Mouse (Mus musculus) hindbrain, embryonic 13.5 days (tissue): ENCODE data around the gene Nr1i2. TPM values are rescaled to one million over a fixed set of nuclear protein-coding genes. Genes with fewer than 3 reads are reported as not detected.
"Not testable (repeated sequence)": the region's sequence is repeated elsewhere in the genome, so short reads cannot be mapped to it uniquely, and the experiment has no call there.

Experiments
- ATAC-seq: fragments of 200-750 bp; cut with Nextera tagmentation; 2 replicates; pipeline ENCODE4 v1.8.0; 2017; ENCODE audit warnings: moderate TSS enrichment; ENCODE audit not compliant: low FRiP score
- H3K27ac ChIP-seq: fragments of 300-500 bp; sonication (generic); 2 replicates; pipeline ENCODE4 v1.5.1; 2015; ENCODE audit warnings: inconsistent platforms, mild to moderate bottlenecking, moderate library complexity
- H3K27me3 ChIP-seq: fragments of 300-500 bp; sonication (generic); 2 replicates; pipeline ENCODE4 v1.6.1; 2015; ENCODE audit warnings: mild to moderate bottlenecking, inconsistent platforms
- H3K36me3 ChIP-seq: fragments of 300-500 bp; sonication (generic); 2 replicates; pipeline ENCODE4 v1.6.1; 2015; ENCODE audit warnings: mild to moderate bottlenecking, inconsistent platforms
- H3K4me1 ChIP-seq: fragments of 300-500 bp; sonication (generic); replicated peaks from 2 replicates; pipeline ENCODE4 v1.6.1; 2015; ENCODE audit warnings: inconsistent platforms
- H3K4me2 ChIP-seq: fragments of 300-500 bp; sonication (generic); 2 replicates; pipeline ENCODE4 v1.6.1; 2015; ENCODE audit warnings: inconsistent platforms, mild to moderate bottlenecking, moderate library complexity
- H3K4me3 ChIP-seq: fragments of 300-500 bp; sonication (generic); 2 replicates; pipeline ENCODE4 v1.5.1; 2015; ENCODE audit warnings: mild to moderate bottlenecking, inconsistent platforms
- H3K9ac ChIP-seq: fragments of 300-500 bp; sonication (generic); 2 replicates; pipeline ENCODE4 v1.6.1; 2015; ENCODE audit warnings: mild to moderate bottlenecking, inconsistent platforms
- H3K9me3 ChIP-seq: fragments of 300-500 bp; sonication (generic); 2 replicates; pipeline ENCODE4 v1.6.1; 2016; ENCODE audit warnings: inconsistent platforms
- WGBS: fragments of 180-500 bp; shearing (Covaris S2); methylation state at CpG from one replicate; pipeline ENCODE4 v1.1.7; 2015; 5-methylcytosine and 5-hydroxymethylcytosine counted together
- polyA plus RNA-seq: library from polyadenylated mRNA; unstranded; fragments of >200 nt; fragmentation: Nextera tagmentation; extraction: Ambion mirVana; gene quantifications from 2 replicates; pipeline ENCODE4 v1.2.1, GENCODE M21; 2015

The Nr1i2 gene
- 0.09 TPM in 1 of 2 replicates, not detected in the other for polyA plus RNA-seq

DNA sequence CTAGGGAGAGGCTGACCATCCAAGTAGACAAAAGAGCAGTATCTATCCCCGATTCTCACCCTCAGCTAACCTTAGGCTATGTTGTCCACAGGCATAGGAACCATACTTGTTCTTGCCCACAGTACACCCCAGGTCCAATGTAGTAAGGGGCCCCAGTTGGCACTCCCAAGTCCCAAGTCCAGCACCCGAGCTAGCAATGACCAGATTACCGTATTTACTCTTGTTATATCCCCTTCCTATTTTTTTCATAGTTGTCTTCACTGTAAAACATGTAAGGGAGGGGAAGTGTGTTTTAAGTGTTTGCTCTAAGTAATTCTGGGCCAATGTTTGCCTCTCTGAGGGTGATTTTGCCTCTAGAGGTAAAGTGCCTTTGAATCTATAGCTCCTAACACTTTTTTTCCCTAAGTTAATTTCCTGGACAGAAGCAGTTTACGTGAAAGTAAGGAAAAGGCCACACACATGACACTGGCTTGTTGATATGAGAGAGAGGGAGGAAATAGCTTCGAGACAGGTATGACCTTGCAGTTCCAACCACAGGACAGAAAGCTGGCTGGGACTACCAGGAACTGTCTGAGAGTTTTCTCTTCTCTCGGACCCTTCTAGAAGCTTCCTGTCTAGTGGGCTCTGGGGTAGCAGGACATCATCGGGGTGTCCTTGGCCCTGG is at the start of gene Nr1i2:
Nr1i2 (minus strand) TSS at position 140 of the 664 bp plus-strand sequence.
- Histone ChIP-seq H3K27me3 (no peaks in the 10 kb centered on the region), H3K4me1 (no peaks in the 10 kb centered on the region), H3K9ac (no peak within 1 kb of the TSS), H3K36me3 (no peaks in the 10 kb centered on the region), H3K4me3 (no peak within 1 kb of the TSS), H3K27ac (no peak within 1 kb of the TSS), H3K4me2 (no peak within 1 kb of the TSS), H3K9me3 (no peaks in the 10 kb centered on the region)
- WGBS = 76% methylated on average over 7 of the region's 7 CpGs
- no peak for ATAC-seq

DNA sequence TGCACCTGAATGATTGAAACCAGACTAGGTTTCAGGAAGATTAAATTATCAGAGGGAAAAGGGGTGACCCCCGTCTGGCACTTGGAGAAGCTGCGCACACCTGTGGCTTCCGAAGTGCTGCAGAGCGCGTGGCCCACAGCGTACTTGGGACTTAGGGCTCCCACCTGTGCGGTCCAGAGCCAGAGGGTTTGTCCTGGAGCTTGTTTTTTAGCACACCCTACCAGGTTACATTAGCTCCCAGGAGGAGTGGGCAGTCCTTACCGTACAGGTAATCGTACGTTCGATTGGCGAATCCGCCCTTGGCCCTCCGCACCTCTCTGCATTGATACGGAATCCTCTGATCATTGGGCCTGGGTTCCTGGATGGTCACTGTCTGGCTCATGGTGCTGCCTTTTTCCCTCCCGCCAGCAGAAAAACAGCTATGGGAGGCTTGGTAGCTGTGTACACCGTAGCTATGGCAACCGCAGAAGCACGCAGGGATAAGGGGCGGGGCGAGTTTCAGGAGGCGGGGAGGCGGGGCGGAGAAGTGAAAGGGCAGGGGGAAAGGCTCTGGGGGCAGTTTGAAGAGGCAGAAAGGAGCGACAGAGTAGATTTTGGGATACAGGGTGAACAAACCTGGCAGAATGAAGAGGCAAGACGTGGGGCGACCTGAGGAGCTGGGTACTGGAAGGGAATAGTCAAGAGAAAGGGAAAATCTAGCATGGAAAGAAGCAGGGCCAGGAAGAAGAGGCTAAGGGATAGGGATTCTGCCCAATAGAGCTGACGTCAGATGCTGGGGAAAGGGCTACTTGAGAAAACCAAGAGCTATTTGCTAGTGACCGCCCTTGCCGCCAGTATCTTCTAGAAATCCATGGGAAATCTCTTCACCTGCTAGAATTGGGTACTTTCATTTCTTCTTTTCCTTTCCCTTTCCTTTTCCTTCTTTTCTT is 47.0 kb upstream of the Nr1i2 start, which contains the start of gene Maats1:
Maats1 (minus strand) TSS at position 748 of the 929 bp plus-strand sequence.
- Histone ChIP-seq H3K36me3 (no peaks in the 10 kb centered on the region), H3K27ac (peak within 1 kb of the TSS; percentile 35; the same call in 1 of the 2 replicates)

DNA sequence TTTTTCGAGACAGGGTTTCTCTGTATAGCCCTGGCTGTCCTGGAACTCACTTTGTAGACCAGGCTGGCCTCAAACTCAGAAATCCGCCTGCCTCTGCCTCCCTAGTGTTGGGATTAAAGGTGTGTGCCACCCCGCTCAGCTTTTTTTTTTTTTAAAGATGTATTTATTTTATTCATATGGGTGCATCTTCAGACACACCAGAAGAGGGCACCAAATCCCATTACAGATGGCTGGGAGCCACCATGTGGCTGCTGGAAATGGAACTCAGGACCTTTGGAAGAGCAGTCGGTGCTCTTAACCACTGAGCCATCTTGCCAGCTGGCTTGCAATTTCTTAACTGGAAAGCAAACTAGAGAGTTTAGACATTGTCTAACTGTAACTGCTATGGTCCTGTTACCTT is 43.5 kb upstream of the Nr1i2 start:
- WGBS = 92% methylated on average over 4 of the region's 4 CpGs
- H3K4me3 ChIP-seq, H3K36me3 ChIP-seq, H3K4me1 ChIP-seq, H3K4me2 ChIP-seq, ATAC-seq, H3K9ac ChIP-seq, H3K27ac ChIP-seq, H3K9me3 ChIP-seq, H3K27me3 ChIP-seq: not testable (repeated sequence)

More for the DNA sequence above, 47.0 kb upstream of the Nr1i2 start, which contains the start of gene Maats1:
- H3K9ac ChIP-seq = peak within 1 kb of the TSS; percentile 70
- no peaks in the 10 kb centered on the region for H3K9me3 ChIP-seq
- H3K4me1 ChIP-seq = peaks cover 10% of the 10 kb centered on the region
- no peaks in the 10 kb centered on the region for H3K27me3 ChIP-seq
- 9% methylated on average over 30 of the region's 30 CpGs for WGBS
- H3K4me3 ChIP-seq = peak within 1 kb of the TSS; percentile 43
- peak; percentile 93 for ATAC-seq
- H3K4me2 ChIP-seq = peak within 1 kb of the TSS; percentile 73

DNA sequence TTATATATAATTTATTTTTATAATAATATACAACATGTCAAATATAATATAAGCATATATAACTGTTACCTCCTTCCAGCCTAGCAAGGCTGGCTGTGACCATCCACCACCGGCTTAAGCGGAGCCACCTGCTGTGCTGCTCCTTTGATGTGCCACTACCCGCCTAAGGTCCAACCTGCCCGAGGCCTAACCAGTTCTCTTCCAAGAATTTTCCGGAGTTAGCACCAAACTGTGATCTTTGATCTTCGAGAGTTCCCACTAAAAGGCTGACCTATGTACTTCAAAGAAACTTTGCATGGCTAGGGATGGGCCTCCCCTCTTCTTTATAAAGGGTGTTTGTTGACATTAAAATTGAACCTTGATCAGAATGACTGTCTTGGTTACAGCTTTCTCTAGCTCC is 39.8 kb upstream of the Nr1i2 start:
- no peak overlapping the region for H3K4me3 ChIP-seq
- H3K9me3 ChIP-seq = no peaks in the 10 kb centered on the region
- ATAC-seq = no peak
- H3K27me3 ChIP-seq = no peaks in the 10 kb centered on the region
- no peak overlapping the region for H3K4me2 ChIP-seq
- 47% methylated on average over 6 of the region's 6 CpGs for WGBS
- H3K36me3 ChIP-seq = no peaks in the 10 kb centered on the region
- H3K27ac ChIP-seq = no peak overlapping the region
- H3K9ac ChIP-seq = no peak overlapping the region
- H3K4me1 ChIP-seq = no peaks in the 10 kb centered on the region

DNA sequence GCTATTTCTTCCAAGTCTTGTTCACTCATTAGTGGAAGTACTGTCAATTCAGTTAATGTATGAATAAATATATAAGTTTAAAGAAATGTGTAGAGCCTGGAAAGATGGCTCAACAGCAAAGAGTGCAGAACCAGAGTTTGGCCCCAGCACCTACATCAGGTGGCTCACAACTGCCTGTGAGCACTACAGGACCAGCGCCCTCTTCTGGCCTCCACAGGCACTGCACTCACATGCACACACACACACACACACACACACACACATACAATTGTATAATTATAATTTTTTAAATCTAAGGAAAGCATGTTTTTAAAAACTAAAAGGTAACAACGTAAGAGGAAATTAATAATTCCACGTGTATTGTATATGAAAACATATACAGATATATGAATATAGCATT is 34.7 kb upstream of the Nr1i2 start:
- Histone ChIP-seq H3K4me2 (no peak overlapping the region), H3K9ac (no peak overlapping the region), H3K4me1 (no peaks in the 10 kb centered on the region), H3K4me3 (no peak overlapping the region), H3K27ac (no peak overlapping the region), H3K36me3 (no peaks in the 10 kb centered on the region), H3K27me3 (no peaks in the 10 kb centered on the region), H3K9me3 (no peaks in the 10 kb centered on the region)
- 87% methylated on average over 3 of the region's 3 CpGs for whole genome bisulfite sequencing
- no peak for ATAC-seq

DNA sequence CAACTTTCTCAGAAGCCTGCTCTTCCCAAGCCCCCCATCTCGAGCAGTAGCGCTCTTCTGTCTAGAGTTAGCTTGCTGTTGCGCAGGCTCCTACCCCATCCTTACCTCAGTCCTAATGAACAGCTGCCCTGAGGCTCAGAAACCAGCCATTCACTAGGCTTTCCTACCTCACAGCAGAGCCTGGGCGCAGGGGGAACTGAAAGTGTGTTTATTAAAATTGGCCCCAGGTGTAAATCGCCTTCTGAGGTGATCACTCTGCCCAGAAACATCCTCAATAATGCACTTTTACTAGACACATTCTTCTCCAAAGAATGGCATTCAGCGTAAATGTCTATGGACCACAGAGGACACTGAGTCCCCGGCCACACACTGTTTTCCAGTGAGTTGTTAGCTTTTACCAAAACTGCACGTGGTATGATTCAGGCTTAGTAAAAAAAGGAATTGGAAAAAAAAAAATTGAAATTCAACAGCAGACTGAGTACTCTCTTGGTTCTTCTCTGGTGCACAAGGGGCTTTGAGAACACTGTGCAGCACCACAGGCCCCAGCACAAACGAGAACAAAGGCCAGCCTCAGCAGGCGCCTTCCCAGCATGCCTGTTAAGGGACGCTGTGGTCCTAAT is 32.3 kb upstream of the Nr1i2 start:
- H3K27me3 ChIP-seq = no peaks in the 10 kb centered on the region
- H3K4me2 ChIP-seq = no peak overlapping the region
- H3K36me3 ChIP-seq = no peaks in the 10 kb centered on the region
- WGBS = 81% methylated on average over 11 of the region's 11 CpGs
- no peaks in the 10 kb centered on the region for H3K4me1 ChIP-seq
- no peaks in the 10 kb centered on the region for H3K9me3 ChIP-seq
- H3K4me3 ChIP-seq = no peak overlapping the region
- ATAC-seq = no peak
- H3K27ac ChIP-seq = no peak overlapping the region
- no peak overlapping the region for H3K9ac ChIP-seq

DNA sequence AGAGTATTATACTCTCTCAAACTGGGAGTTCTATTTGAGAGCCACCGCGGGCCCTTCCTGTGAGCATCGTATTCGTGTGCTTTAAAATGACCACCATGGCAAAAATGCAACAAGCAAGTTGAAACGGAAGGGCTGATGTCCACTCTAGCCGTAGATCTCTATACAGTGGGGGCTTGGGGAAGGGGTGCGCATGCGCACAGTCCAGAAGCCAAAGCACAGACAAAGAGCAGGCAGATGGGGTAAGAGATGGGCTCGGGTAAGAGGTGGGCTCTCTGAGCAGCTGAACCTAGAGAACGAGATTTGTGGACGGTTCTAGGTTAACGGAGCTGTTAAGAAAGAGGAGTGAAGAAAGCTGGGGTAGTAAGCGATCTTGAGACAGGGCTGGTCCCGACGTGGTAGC is 29.7 kb upstream of the Nr1i2 start:
- H3K9ac ChIP-seq = no peak overlapping the region

DNA sequence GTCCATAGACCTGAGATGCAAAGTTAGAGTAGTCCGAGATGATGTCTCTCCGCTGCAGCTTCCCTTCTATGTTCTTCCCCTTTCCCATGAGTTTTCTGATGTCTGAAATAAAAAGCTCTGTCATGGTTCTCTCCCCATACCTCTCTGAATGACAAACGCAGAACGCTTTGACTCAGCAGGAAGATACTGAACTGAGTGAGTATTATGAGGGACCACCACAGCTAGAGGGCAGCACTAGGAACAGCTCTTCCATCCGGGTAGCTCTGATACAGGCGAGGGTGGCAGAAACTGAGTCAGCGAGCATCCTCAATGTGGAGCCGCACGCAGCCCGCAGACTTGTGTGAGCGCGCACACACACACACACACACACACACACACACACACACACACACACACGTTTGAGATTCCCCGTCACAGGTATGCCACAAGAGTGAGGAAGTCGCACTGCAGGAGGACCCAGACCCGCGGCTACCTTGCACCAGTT is 26.9 kb upstream of the Nr1i2 start:
- peak overlapping the region; percentile 48 for H3K4me2 ChIP-seq
- no peaks in the 10 kb centered on the region for H3K4me1 ChIP-seq
- H3K36me3 ChIP-seq = no peaks in the 10 kb centered on the region
- H3K27me3 ChIP-seq = no peaks in the 10 kb centered on the region
- H3K4me3 ChIP-seq = peak overlapping the region; percentile 25; the same call in 1 of the 2 replicates
- no peak overlapping the region for H3K27ac ChIP-seq
- peak overlapping the region; percentile 49; the same call in 1 of the 2 replicates for H3K9ac ChIP-seq
- WGBS = 32% methylated on average over 17 of the region's 17 CpGs
- no peaks in the 10 kb centered on the region for H3K9me3 ChIP-seq
- peak; percentile 54; the same call in 1 of the 2 replicates for ATAC-seq

More for the DNA sequence above, 29.7 kb upstream of the Nr1i2 start:
- no peaks in the 10 kb centered on the region for H3K36me3 ChIP-seq
- H3K4me1 ChIP-seq = no peaks in the 10 kb centered on the region
- no peak for ATAC-seq
- no peak overlapping the region for H3K27ac ChIP-seq
- H3K9me3 ChIP-seq = no peaks in the 10 kb centered on the region
- H3K4me2 ChIP-seq = no peak overlapping the region
- WGBS = 91% methylated on average over 15 of the region's 15 CpGs
- H3K27me3 ChIP-seq = no peaks in the 10 kb centered on the region
- no peak overlapping the region for H3K4me3 ChIP-seq

DNA sequence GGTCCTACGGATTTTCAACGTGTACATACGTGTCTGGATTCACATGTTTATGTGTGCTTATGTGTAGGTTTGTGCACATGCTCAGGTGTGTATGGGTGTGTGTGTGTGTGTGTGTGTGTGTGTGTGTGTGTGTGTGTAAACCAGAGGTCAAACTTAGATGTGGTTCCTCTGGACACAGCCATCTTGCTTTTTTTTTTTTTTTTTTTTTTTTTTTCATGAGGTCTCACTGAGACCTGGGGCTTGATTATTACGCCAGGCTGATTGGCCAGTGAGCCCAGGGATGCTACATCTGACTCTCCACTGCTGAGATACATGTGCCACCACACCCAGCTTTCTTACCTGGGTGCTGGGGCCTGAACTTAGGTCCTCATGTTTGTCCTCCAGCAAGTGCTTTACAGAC is 24.5 kb upstream of the Nr1i2 start:
- 92% methylated on average over 4 of the region's 4 CpGs for WGBS
- Histone ChIP-seq H3K27ac (no peak overlapping the region), H3K27me3 (no peaks in the 10 kb centered on the region), H3K4me3 (no peak overlapping the region), H3K4me2 (no peak overlapping the region), H3K9ac (no peak overlapping the region), H3K9me3 (no peaks in the 10 kb centered on the region), H3K4me1 (no peaks in the 10 kb centered on the region), H3K36me3 (no peaks in the 10 kb centered on the region)
- ATAC-seq = no peak

DNA sequence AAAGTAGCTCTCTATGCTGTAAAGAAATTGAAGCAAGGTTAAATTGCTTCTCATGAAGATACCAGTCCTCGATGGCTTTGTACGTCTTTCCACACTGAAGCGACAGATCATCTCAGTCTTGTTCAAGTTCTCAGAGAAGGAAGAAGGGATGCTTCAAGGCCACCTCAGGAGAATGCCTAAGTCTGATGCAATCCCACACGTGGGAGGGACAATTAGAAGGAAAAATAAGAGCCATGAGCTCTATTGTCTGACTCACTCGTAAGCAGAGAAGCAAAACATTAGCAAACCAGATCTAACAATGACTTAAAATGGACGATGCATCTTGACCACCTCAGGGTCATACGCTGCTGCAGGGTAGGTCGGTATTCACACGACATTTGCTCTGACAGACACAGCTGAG is 23.9 kb upstream of the Nr1i2 start:
- Histone ChIP-seq H3K36me3 (no peaks in the 10 kb centered on the region), H3K4me1 (no peaks in the 10 kb centered on the region), H3K4me3 (no peak overlapping the region), H3K27me3 (no peaks in the 10 kb centered on the region), H3K9me3 (no peaks in the 10 kb centered on the region), H3K9ac (no peak overlapping the region), H3K27ac (no peak overlapping the region), H3K4me2 (no peak overlapping the region)
- WGBS = 82% methylated on average over 9 of the region's 9 CpGs
- no peak for ATAC-seq

DNA sequence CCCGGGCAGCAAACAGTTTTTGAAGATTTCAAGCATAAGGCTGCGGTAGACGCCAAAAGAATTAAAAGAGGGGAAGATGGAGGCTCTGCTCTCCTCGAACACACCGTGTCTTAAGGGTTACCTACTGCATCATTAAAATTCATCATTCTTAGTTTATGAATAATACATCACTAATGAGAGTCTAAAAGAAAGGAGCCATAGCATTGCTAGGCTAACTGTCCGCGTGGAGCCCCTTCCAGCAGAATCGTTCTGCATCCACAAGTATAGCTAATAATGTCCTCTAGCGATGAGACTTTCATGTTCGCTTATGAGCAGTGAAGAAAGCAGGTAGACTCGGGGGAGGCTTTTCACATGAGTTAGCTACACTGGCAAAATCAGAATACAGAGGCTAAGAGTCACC is 13.6 kb upstream of the Nr1i2 start:
- no peak for ATAC-seq
- Histone ChIP-seq H3K9me3 (no peaks in the 10 kb centered on the region), H3K4me1 (peaks cover 18% of the 10 kb centered on the region), H3K4me2 (0 out of 2 replicates have a peak overlapping the region, but pooled peaks have one; percentile 8), H3K9ac (peak overlapping the region; percentile 46; the same call in 1 of the 2 replicates), H3K27me3 (no peaks in the 10 kb centered on the region), H3K36me3 (no peaks in the 10 kb centered on the region), H3K4me3 (no peak overlapping the region), H3K27ac (no peak overlapping the region)
- 66% methylated on average over 11 of the region's 11 CpGs for whole genome bisulfite sequencing

DNA sequence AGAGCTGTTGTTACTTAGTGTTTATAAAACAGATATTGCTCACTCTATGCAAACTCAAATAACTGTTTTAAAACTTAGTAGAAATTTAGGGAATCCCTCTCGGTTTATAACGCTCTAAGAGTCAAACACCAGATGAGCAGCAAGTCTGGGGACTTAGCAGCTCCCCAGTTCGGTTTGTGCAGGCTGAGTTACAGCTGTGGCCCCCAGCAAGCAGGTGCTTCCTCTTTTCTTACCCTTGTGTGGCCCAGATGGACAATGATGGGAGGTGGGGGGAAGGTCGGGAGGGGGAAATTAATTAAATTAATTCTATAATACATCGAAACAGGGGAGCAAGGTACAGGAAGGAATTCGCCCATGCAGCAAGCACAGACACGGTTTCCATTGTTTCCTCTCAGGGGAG is 13.0 kb upstream of the Nr1i2 start:
- Histone ChIP-seq H3K4me1 (peaks cover 18% of the 10 kb centered on the region), H3K4me3 (no peak overlapping the region), H3K27ac (no peak overlapping the region), H3K9ac (peak overlapping the region; percentile 46; the same call in 1 of the 2 replicates), H3K4me2 (0 out of 2 replicates have a peak overlapping the region, but pooled peaks have one; percentile 8), H3K36me3 (no peaks in the 10 kb centered on the region), H3K27me3 (no peaks in the 10 kb centered on the region), H3K9me3 (no peaks in the 10 kb centered on the region)
- 53% methylated on average over 7 of the region's 7 CpGs for WGBS
- no peak for ATAC-seq
